Mouse (Mus musculus): Measurements from ENCODE around the gene Slc26a10.

DNA sequence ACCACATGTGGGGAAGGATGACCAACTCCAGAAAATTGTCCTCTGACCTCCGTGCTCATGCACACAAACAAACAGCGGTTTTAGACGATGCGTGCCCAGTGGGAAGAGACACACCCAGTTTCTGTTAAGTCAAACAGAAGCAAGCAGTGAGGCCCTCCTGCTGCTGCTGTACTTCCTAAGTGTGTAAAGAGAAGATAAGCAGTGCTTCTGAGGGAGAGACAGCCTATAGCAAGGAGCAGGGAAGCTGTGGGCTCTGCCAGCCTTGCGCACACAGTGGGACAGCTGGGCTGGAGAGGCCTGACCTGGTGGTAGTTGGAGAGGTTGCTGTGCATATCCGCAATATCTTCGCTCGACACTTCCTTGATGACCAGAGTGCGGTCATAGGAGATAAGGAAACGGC lies 24.9 kb upstream of the Slc26a10 start:
- TF ChIP-seq CTCF (conservative IDR thresholded peaks at IDR 0.05; ENCODE audit: low read length) (no peak), NANOG (IDR thresholded peaks at IDR 0.05; ENCODE audit: borderline replicate concordance, low read length) (no peak)
